Mouse (Mus musculus) layer of hippocampus, adult 9-10 months (tissue): Measurements from ENCODE around the gene Ctsw.

Source experiments
- DNase-seq: peaks from one replicate; pipeline ENCODE4 v3.0.0; 2022; ENCODE audit warnings: low spot score

Ctsw gene

GRCm38 (mm10) chr19:5487768-5488550, 19.7 kb upstream of the Ctsw start, which contains the start of gene Mus81:
Mus81 (minus strand) TSS chr19:5488402.
- peak; percentile 91 for DNase-seq

GRCm38 (mm10) chr19:5486771-5487170, 18.5 kb upstream of the Ctsw start:
- no peak for DNase-seq

GRCm38 (mm10) chr19:5486286-5486685, 18.0 kb upstream of the Ctsw start:
- DNase-seq, result no peak

GRCm38 (mm10) chr19:5485821-5486220, 17.5 kb upstream of the Ctsw start:
- no peak for DNase-seq

GRCm38 (mm10) chr19:5485371-5485770, 17.1 kb upstream of the Ctsw start:
- DNase-seq, result no peak

GRCm38 (mm10) chr19:5484496-5484895, 16.2 kb upstream of the Ctsw start:
- no peak for DNase-seq

- no peak for DNase-seq
Measured at GRCm38 (mm10) chr19:5483386-5484359, 15.4 kb upstream of the Ctsw start.

GRCm38 (mm10) chr19:5481398-5481797, 13.1 kb upstream of the Ctsw start:
- DNase-seq, result no peak

- no peak for DNase-seq
Measured at GRCm38 (mm10) chr19:5480016-5480415, 11.7 kb upstream of the Ctsw start.

- no peak for DNase-seq
Measured at GRCm38 (mm10) chr19:5477668-5478300, 9.5 kb upstream of the Ctsw start.

- no peak for DNase-seq
Measured at GRCm38 (mm10) chr19:5477004-5477667, 8.8 kb upstream of the Ctsw start.

- no peak for DNase-seq
Measured at GRCm38 (mm10) chr19:5475069-5475714, 6.9 kb upstream of the Ctsw start.

- DNase-seq, result no peak
Measured at GRCm38 (mm10) chr19:5474281-5475068, 6.2 kb upstream of the Ctsw start.

- DNase-seq, result no peak
Measured at GRCm38 (mm10) chr19:5473720-5474119, 5.4 kb upstream of the Ctsw start, which contains the start of gene Efemp2. Efemp2 (plus strand) TSS chr19:5473954.

- no peak for DNase-seq
Measured at GRCm38 (mm10) chr19:5472857-5473256, 4.5 kb upstream of the Ctsw start.

- no peak for DNase-seq
Measured at GRCm38 (mm10) chr19:5471846-5472245, 3.5 kb upstream of the Ctsw start.

GRCm38 (mm10) chr19:5466916-5467500, 1.3 kb downstream of the Ctsw start:
- no peak for DNase-seq

GRCm38 (mm10) chr19:5465037-5465436, 3.3 kb downstream of the Ctsw start:
- DNase-seq, result no peak

- no peak for DNase-seq
Measured at GRCm38 (mm10) chr19:5463791-5464562, 4.3 kb downstream of the Ctsw start.
